Mouse (Mus musculus): Measurements from ENCODE around the gene Pde7b. TPM values are rescaled to one million over a fixed set of nuclear protein-coding genes. Genes with fewer than 3 reads are reported as not detected.

Pde7b gene
- total and polyA plus RNA-seq, 3 experiments = not detected

DNA sequence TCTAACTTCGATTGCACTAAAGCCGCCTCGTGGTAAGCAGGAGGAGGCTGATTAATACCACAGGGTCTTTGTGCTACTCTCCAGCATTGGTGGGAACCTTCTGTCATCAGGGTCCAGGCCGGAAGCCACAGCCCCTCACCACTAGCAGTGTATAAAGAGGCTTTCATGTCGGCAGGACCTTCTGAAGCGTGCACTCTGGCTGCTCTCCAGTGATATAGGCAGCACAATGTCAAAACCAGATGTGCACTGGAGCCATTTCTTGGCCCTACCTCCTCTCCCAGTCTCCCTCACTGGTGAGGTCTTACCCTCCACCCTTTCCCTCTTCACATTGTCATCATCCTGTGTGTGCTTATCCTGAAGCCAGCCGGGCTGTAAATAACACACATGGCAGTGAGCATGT is 24.2 kb downstream of the Pde7b start:
- no peaks in the 10 kb centered on the region for H3K36me3 ChIP-seq (replicated peaks in 1 of 2; ENCODE audit: control insufficient read depth in 1 of 2, insufficient read depth in 1 of 2, low read length in 1 of 2)

DNA sequence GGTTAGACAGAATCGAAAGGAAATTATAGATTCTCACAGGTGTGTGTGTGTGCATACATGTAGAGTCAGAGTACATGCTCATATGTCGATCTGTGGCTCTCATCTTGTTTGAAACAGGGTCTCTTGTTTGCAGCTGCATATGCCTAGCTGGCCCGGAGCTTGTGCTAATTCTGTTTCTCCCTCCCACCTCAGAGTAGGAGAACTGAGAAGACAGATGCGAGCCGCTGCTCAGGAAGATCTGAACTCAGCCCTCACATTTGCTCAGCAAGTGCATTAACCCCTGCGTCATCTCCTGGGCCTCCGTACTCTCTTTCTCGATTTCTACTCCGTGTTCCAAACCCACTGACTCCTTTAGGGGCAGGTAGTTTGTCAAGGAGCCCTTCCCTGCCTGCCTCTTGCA is 25.0 kb downstream of the Pde7b start:
- H3K4me2 ChIP-seq (ENCODE audit: insufficient read depth, low read depth, poor library complexity, severe bottlenecking) = no peak overlapping the region
- dilution Hi-C loops (cut with MboI; ENCODE audit: extremely low pct_ligation_motif_present, extremely low pct_unique_long_range_greater_than_20kb, low sequenced_read_pairs) (no loop called here), in situ Hi-C loops (cut with MboI; ENCODE audit: low pct_ligation_motif_present, low pct_unique_long_range_greater_than_20kb, low sequenced_read_pairs) (loop anchor here (25.0 kb wide), 1 partner anchor 212 kb away; no protein-coding TSS in a partner anchor)
- no peak overlapping the region for H3K4me3 ChIP-seq (replicated peaks in 1 of 3; ENCODE audit: low read depth in 2 of 3, low read length in 2 of 3, poor library complexity in 1 of 3)
- H3K9me3 ChIP-seq (replicated peaks; ENCODE audit: low read length) = no peaks in the 10 kb centered on the region
- TF ChIP-seq ZNF384 (IDR thresholded peaks at IDR 0.05; ENCODE audit: low read depth, low read length) (no peak), MXI1 (IDR thresholded peaks at IDR 0.05; ENCODE audit: low read depth, low read length) (no peak), USF1 (IDR thresholded peaks at IDR 0.05; ENCODE audit: low read depth, low read length) (no peak), ETS1 (conservative IDR thresholded peaks at IDR 0.05; ENCODE audit: low read depth, low read length) (no peak), JUN (IDR thresholded peaks at IDR 0.05; ENCODE audit: insufficient read depth, low read depth, low read length) (no peak), POLR2A (IDR thresholded peaks at IDR 0.05; ENCODE audit: low read depth, low read length) (no peak), MEF2A (IDR thresholded peaks at IDR 0.05; ENCODE audit: borderline replicate concordance, low read depth, low read length) (no peak), NRF1 (IDR thresholded peaks at IDR 0.05; ENCODE audit: low read depth, low read length) (no peak), RAD21 (IDR thresholded peaks at IDR 0.05; ENCODE audit: low read depth, low read length) (no peak), ZKSCAN1 (IDR thresholded peaks at IDR 0.05; ENCODE audit: borderline replicate concordance, low read depth, low read length) (no peak), KAT2A (IDR thresholded peaks at IDR 0.05; ENCODE audit: insufficient replicate concordance, low read length) (no peak), EP300 (IDR thresholded peaks at IDR 0.05; ENCODE audit: low read length) (no peak), E2F4 (IDR thresholded peaks at IDR 0.05; ENCODE audit: insufficient replicate concordance, low read depth, low read length) (no peak), TBP (conservative IDR thresholded peaks at IDR 0.05; ENCODE audit: low read depth, low read length) (no peak)
- no peaks in the 10 kb centered on the region for H3K79me2 ChIP-seq (replicated peaks; ENCODE audit: control insufficient read depth, extremely low read depth, insufficient read depth, poor library complexity, severe bottlenecking)
- H3K27me3 ChIP-seq (replicated peaks) = no peaks in the 10 kb centered on the region
- H3K9ac ChIP-seq (ENCODE audit: insufficient read depth, low read depth) = no peak overlapping the region
- H3K4me1 ChIP-seq (ENCODE audit: control insufficient read depth in 1 of 2, insufficient read depth in 2 of 2) = no peaks in the 10 kb centered on the region
- no peak overlapping the region for H3K27ac ChIP-seq (ENCODE audit: insufficient read depth, low read depth)
- DNase-seq (ENCODE audit: extremely low read depth) = no peak
- H3K36me3 ChIP-seq (replicated peaks in 1 of 2; ENCODE audit: control insufficient read depth in 1 of 2, insufficient read depth in 1 of 2, low read length in 1 of 2) = no peaks in the 10 kb centered on the region

More for the DNA sequence above, 24.2 kb downstream of the Pde7b start:
- no peaks in the 10 kb centered on the region for H3K9me3 ChIP-seq (replicated peaks; ENCODE audit: low read length)
- no peak overlapping the region for H3K9ac ChIP-seq (ENCODE audit: insufficient read depth, low read depth)
- H3K4me2 ChIP-seq (ENCODE audit: insufficient read depth, low read depth, poor library complexity, severe bottlenecking) = no peak overlapping the region
- DNase-seq (ENCODE audit: extremely low read depth) = no peak
- no peaks in the 10 kb centered on the region for H3K4me1 ChIP-seq (ENCODE audit: control insufficient read depth in 1 of 2, insufficient read depth in 2 of 2)
- H3K27me3 ChIP-seq (replicated peaks) = no peaks in the 10 kb centered on the region
- no peak for TF ChIP-seq MAFK (IDR thresholded peaks at IDR 0.05; ENCODE audit: insufficient replicate concordance, low read length)
- TF ChIP-seq KAT2A (IDR thresholded peaks at IDR 0.05; ENCODE audit: insufficient replicate concordance, low read length) = no peak
- TF ChIP-seq USF2 (conservative IDR thresholded peaks at IDR 0.05; ENCODE audit: low read depth, low read length) = no peak
- TF ChIP-seq USF1 (IDR thresholded peaks at IDR 0.05; ENCODE audit: low read depth, low read length) = no peak
- TF ChIP-seq RCOR1 (conservative IDR thresholded peaks at IDR 0.05; ENCODE audit: low read depth, low read length) = no peak
- TF ChIP-seq ELF1 (IDR thresholded peaks at IDR 0.05; ENCODE audit: low read depth, low read length) = no peak
- TF ChIP-seq EP300 (IDR thresholded peaks at IDR 0.05; ENCODE audit: low read length) = no peak
- no peak for TF ChIP-seq MAZ (IDR thresholded peaks at IDR 0.05; ENCODE audit: low read depth, low read length)
- TF ChIP-seq TCF12 (IDR thresholded peaks at IDR 0.05; ENCODE audit: low read depth, low read length) = no peak
- TF ChIP-seq SIN3A (IDR thresholded peaks at IDR 0.05; ENCODE audit: low read length) = no peak
- no peak overlapping the region for H3K27ac ChIP-seq (ENCODE audit: insufficient read depth, low read depth)
- dilution Hi-C loops (cut with MboI; ENCODE audit: extremely low pct_ligation_motif_present, extremely low pct_unique_long_range_greater_than_20kb, low sequenced_read_pairs) = no loop called here
- in situ Hi-C loops (cut with MboI; ENCODE audit: low pct_ligation_motif_present, low pct_unique_long_range_greater_than_20kb, low sequenced_read_pairs) = no loop called here
- H3K4me3 ChIP-seq (replicated peaks in 1 of 3; ENCODE audit: low read depth in 2 of 3, low read length in 2 of 3, poor library complexity in 1 of 3) = no peak overlapping the region
- H3K79me2 ChIP-seq (replicated peaks; ENCODE audit: control insufficient read depth, extremely low read depth, insufficient read depth, poor library complexity, severe bottlenecking) = no peaks in the 10 kb centered on the region

All from CH12.LX (cell line).